ENCODE assay signal across 9 mouse cellular contexts in genomic region chr8:3956037-3956436, GRCm38 (mm10). TPM values are rescaled to one million over a fixed set of nuclear protein-coding genes. Genes with fewer than 3 reads are reported as not detected.
DNase-seq lines count a peak whose midpoint lies in the region; ATAC-seq lines count a peak whose summit lies in the region.
"Had no signal": no experiment of that assay in that cellular context is flagged by ENCODE, and none has a peak within 500 bp of the region (broad histone marks: within the 10 kb centered on the region; RNA-seq: fewer than 3 reads in every experiment).

No protein-coding gene starts in this region.

- intact Hi-C loops in left cerebral cortex, postnatal 14 days (cut with DNase I): loop anchor here (5.0 kb wide), 1 partner anchor 239 kb away; no protein-coding TSS in a partner anchor

- H3K4me1 ChIP-seq in forebrain, embryonic 15.5 days: no peaks in the 10 kb centered on the region
- H3K4me1 ChIP-seq: embryonic facial prominence, embryonic 15.5 days; limb, embryonic 12.5 days had no signal

- DNase-seq in left cerebral cortex, postnatal 14 days (ENCODE audit: low spot score in 2 of 2): peak; percentile 2 to 3
- no peak for DNase-seq in left cerebral cortex, adult 9 months (ENCODE audit: low spot score in 2 of 2)
- peak; percentile 32 for DNase-seq in Muller cell, postnatal 12 days (ENCODE audit: inconsistent ontology term)
- DNase-seq in cerebellum, postnatal 14 days: peak; percentile 49 to 65
- peak; percentile 16 to 20 for DNase-seq in lung, adult 18-20 months
- no peak for DNase-seq in ovary, adult 18-20 months (ENCODE audit: low spot score)

- ATAC-seq in forebrain, embryonic 15.5 days (replicated peaks): no peak

- no peak overlapping the region for H3K9ac ChIP-seq in forebrain, embryonic 15.5 days (replicated peaks)
- H3K9ac ChIP-seq: embryonic facial prominence, embryonic 15.5 days; limb, embryonic 12.5 days had no signal

- peaks cover 16% of the 10 kb centered on the region for H3K9me3 ChIP-seq in forebrain, embryonic 15.5 days
- H3K9me3 ChIP-seq: embryonic facial prominence, embryonic 15.5 days had no signal

- no peak overlapping the region for H3K4me2 ChIP-seq in forebrain, embryonic 15.5 days (replicated peaks)
- H3K4me2 ChIP-seq: embryonic facial prominence, embryonic 15.5 days; limb, embryonic 12.5 days had no signal

- no peaks in the 10 kb centered on the region for H3K36me3 ChIP-seq in forebrain, embryonic 15.5 days
- H3K36me3 ChIP-seq: embryonic facial prominence, embryonic 15.5 days; limb, embryonic 12.5 days had no signal

- no peak overlapping the region for H3K27ac ChIP-seq in forebrain, embryonic 15.5 days (replicated peaks)
- H3K27ac ChIP-seq: embryonic facial prominence, embryonic 15.5 days; limb, embryonic 12.5 days had no signal

- 67% methylated on average over 1 of the region's 1 CpGs for WGBS in forebrain, embryonic 15.5 days

- no peak overlapping the region for H3K4me3 ChIP-seq in forebrain, embryonic 15.5 days
- H3K4me3 ChIP-seq: embryonic facial prominence, embryonic 15.5 days; limb, embryonic 12.5 days had no signal

- H3K27me3 ChIP-seq in forebrain, embryonic 15.5 days: no peaks in the 10 kb centered on the region
- H3K27me3 ChIP-seq: embryonic facial prominence, embryonic 15.5 days; limb, embryonic 12.5 days had no signal

RNA-seq across cellular contexts. Expression of gene Cd209c, which starts 1.5 kb away (rescaled TPM):
- total RNA-seq in left cerebral cortex, postnatal 14 days (2021): under 1 TPM in 1 of 2 experiments, not detected in 1; 0.31 TPM
- polyA plus RNA-seq in forebrain, embryonic 15.5 days (2015; fragmentation: Nextera tagmentation; extraction: Ambion mirVana): 0.55 and 0.69 TPM in 2 replicates

RNA-seq across cellular contexts. Expression of gene Cd209b, which starts 29.4 kb away (rescaled TPM):
- total RNA-seq in left cerebral cortex, postnatal 14 days (2021): under 1 TPM; 0.24 to 0.74 TPM
- not detected in 2 replicates for polyA plus RNA-seq in forebrain, embryonic 15.5 days (2015; fragmentation: Nextera tagmentation; extraction: Ambion mirVana)
- polyA plus RNA-seq: embryonic facial prominence, embryonic 15.5 days; limb, embryonic 12.5 days had no signal

Comparison
In these comparisons a context has a peak if more than half of its experiments do, and no peak if none do; other contexts are left out.
1. DNase-seq: peak in left cerebral cortex, postnatal 14 days (2 of 2), Muller cell, postnatal 12 days (single experiment), cerebellum, postnatal 14 days (2 of 2) and lung, adult 18-20 months (2 of 2); none in left cerebral cortex, adult 9 months (0 of 2) and ovary, adult 18-20 months (single experiment).